Mouse (Mus musculus): ENCODE results near the gene Zfp618. TPM values are rescaled to one million over a fixed set of nuclear protein-coding genes. Genes with fewer than 3 reads are reported as not detected.

Zfp618 gene
- total RNA-seq, 2 experiments from 2014 or later: 3.6 to 6.1 TPM

- Histone ChIP-seq H3K27ac (no peak overlapping the region), H3K4me3 (no peak overlapping the region)
- DNase-seq (ENCODE audit: low spot score in 2 of 2): no peak
- no peak for TF ChIP-seq CTCF (conservative IDR thresholded peaks at IDR 0.05)
Measured at GRCm38 (mm10) chr4:63024734-63025256, 59.4 kb downstream of the Zfp618 start.

- DNase-seq (ENCODE audit: low spot score in 2 of 2): no peak
- H3K27ac ChIP-seq: no peak overlapping the region
- no peak for TF ChIP-seq CTCF (conservative IDR thresholded peaks at IDR 0.05)
- H3K4me3 ChIP-seq: no peak overlapping the region
Measured at GRCm38 (mm10) chr4:63025306-63025705, 59.9 kb downstream of the Zfp618 start.

- no peak for TF ChIP-seq CTCF (conservative IDR thresholded peaks at IDR 0.05)
- H3K4me3 ChIP-seq: no peak overlapping the region
- DNase-seq (ENCODE audit: low spot score in 2 of 2): no peak
- no peak overlapping the region for H3K27ac ChIP-seq
Measured at GRCm38 (mm10) chr4:63026286-63026685, 60.9 kb downstream of the Zfp618 start.

- Histone ChIP-seq H3K4me3 (no peak overlapping the region), H3K27ac (no peak overlapping the region)
- DNase-seq (ENCODE audit: low spot score in 2 of 2): no peak
- no peak for TF ChIP-seq CTCF (conservative IDR thresholded peaks at IDR 0.05)
Measured at GRCm38 (mm10) chr4:63027451-63027850, 62.1 kb downstream of the Zfp618 start.

GRCm38 (mm10) chr4:63030157-63030556 is 64.8 kb downstream of the Zfp618 start:
- no peak for TF ChIP-seq CTCF (conservative IDR thresholded peaks at IDR 0.05)
- Histone ChIP-seq H3K27ac (no peak overlapping the region), H3K4me3 (no peak overlapping the region)
- no peak for DNase-seq (ENCODE audit: low spot score in 2 of 2)

GRCm38 (mm10) chr4:63031240-63031639 is 65.9 kb downstream of the Zfp618 start:
- DNase-seq (ENCODE audit: low spot score in 2 of 2): no peak
- no peak for TF ChIP-seq CTCF (conservative IDR thresholded peaks at IDR 0.05)
- H3K4me3 ChIP-seq: no peak overlapping the region
- no peak overlapping the region for H3K27ac ChIP-seq

GRCm38 (mm10) chr4:63032581-63033006 is 67.2 kb downstream of the Zfp618 start:
- Histone ChIP-seq H3K27ac (no peak overlapping the region), H3K4me3 (no peak overlapping the region)
- no peak for DNase-seq (ENCODE audit: low spot score in 2 of 2)
- TF ChIP-seq CTCF (conservative IDR thresholded peaks at IDR 0.05): no peak

GRCm38 (mm10) chr4:63033724-63034123 is 68.4 kb downstream of the Zfp618 start:
- no peak for DNase-seq (ENCODE audit: low spot score in 2 of 2)
- no peak for TF ChIP-seq CTCF (conservative IDR thresholded peaks at IDR 0.05)
- no peak overlapping the region for H3K4me3 ChIP-seq
- no peak overlapping the region for H3K27ac ChIP-seq

- DNase-seq (ENCODE audit: low spot score in 2 of 2): no peak
- H3K4me3 ChIP-seq: no peak overlapping the region
- TF ChIP-seq CTCF (conservative IDR thresholded peaks at IDR 0.05): no peak
- no peak overlapping the region for H3K27ac ChIP-seq
Measured at GRCm38 (mm10) chr4:63035991-63036390, 70.6 kb downstream of the Zfp618 start.

GRCm38 (mm10) chr4:63036790-63037189 is 71.4 kb downstream of the Zfp618 start:
- Histone ChIP-seq H3K27ac (no peak overlapping the region), H3K4me3 (no peak overlapping the region)
- TF ChIP-seq CTCF (conservative IDR thresholded peaks at IDR 0.05): no peak
- DNase-seq (ENCODE audit: low spot score in 2 of 2): no peak

GRCm38 (mm10) chr4:63037555-63037954 is 72.2 kb downstream of the Zfp618 start:
- Histone ChIP-seq H3K27ac (no peak overlapping the region), H3K4me3 (no peak overlapping the region)
- DNase-seq (ENCODE audit: low spot score in 2 of 2): no peak
- TF ChIP-seq CTCF (conservative IDR thresholded peaks at IDR 0.05): no peak

- DNase-seq (ENCODE audit: low spot score in 2 of 2): no peak
- no peak overlapping the region for H3K27ac ChIP-seq
- TF ChIP-seq CTCF (conservative IDR thresholded peaks at IDR 0.05): no peak
- H3K4me3 ChIP-seq: no peak overlapping the region
Measured at GRCm38 (mm10) chr4:63038265-63038664, 72.9 kb downstream of the Zfp618 start.

- no peak for DNase-seq (ENCODE audit: low spot score in 2 of 2)
- H3K27ac ChIP-seq: no peak overlapping the region
- H3K4me3 ChIP-seq: no peak overlapping the region
- no peak for TF ChIP-seq CTCF (conservative IDR thresholded peaks at IDR 0.05)
Measured at GRCm38 (mm10) chr4:63038937-63039336, 73.6 kb downstream of the Zfp618 start.

- no peak for TF ChIP-seq CTCF (conservative IDR thresholded peaks at IDR 0.05)
- H3K4me3 ChIP-seq: no peak overlapping the region
- H3K27ac ChIP-seq: no peak overlapping the region
- no peak for DNase-seq (ENCODE audit: low spot score in 2 of 2)
Measured at GRCm38 (mm10) chr4:63048606-63049005, 83.2 kb downstream of the Zfp618 start.

Data from layer of hippocampus, adult 2 months (tissue).